Mouse (Mus musculus) neural tube, embryonic 12.5 days (tissue): Measurements from ENCODE around the gene Gm10518. TPM values are rescaled to one million over a fixed set of nuclear protein-coding genes. Genes with fewer than 3 reads are reported as not detected.
"Not testable (repeated sequence)": the region's sequence is repeated elsewhere in the genome, so short reads cannot be mapped to it uniquely, and the experiment has no call there.

ENCODE experiments used
- ATAC-seq: fragments of 200-750 bp; cut with Nextera tagmentation; 2 replicates; pipeline ENCODE4 v1.8.0; 2017; ENCODE audit warnings: low read depth, mild to moderate bottlenecking, moderate TSS enrichment, moderate library complexity; ENCODE audit not compliant: low FRiP score
- H3K27ac ChIP-seq: fragments of 300-500 bp; sonication (generic); 2 replicates; pipeline ENCODE4 v1.5.1; 2016
- H3K27me3 ChIP-seq: fragments of 300-500 bp; sonication (generic); replicated peaks from 2 replicates; pipeline ENCODE4 v1.6.1; 2016; ENCODE audit warnings: mild to moderate bottlenecking
- H3K36me3 ChIP-seq: fragments of 300-500 bp; sonication (generic); 2 replicates; pipeline ENCODE4 v1.6.1; 2016; ENCODE audit warnings: mild to moderate bottlenecking
- H3K4me1 ChIP-seq: fragments of 300-500 bp; sonication (generic); 2 replicates; pipeline ENCODE4 v1.6.1; 2016
- H3K4me2 ChIP-seq: fragments of 300-500 bp; sonication (generic); replicated peaks from 2 replicates; pipeline ENCODE4 v1.6.1; 2016; ENCODE audit warnings: mild to moderate bottlenecking
- H3K4me3 ChIP-seq: fragments of 300-500 bp; sonication (generic); 2 replicates; pipeline ENCODE4 v1.5.1; 2016
- H3K9ac ChIP-seq: fragments of 300-500 bp; sonication (generic); 2 replicates; pipeline ENCODE4 v1.6.1; 2016; ENCODE audit warnings: mild to moderate bottlenecking
- H3K9me3 ChIP-seq: fragments of 300-500 bp; sonication (generic); 2 replicates; pipeline ENCODE4 v1.6.1; 2016; ENCODE audit warnings: mild to moderate bottlenecking
- WGBS: fragments of 180-500 bp; shearing (Covaris S2); methylation state at CpG from one replicate; pipeline ENCODE4 v1.1.7; 2016; 5-methylcytosine and 5-hydroxymethylcytosine counted together
- polyA plus RNA-seq: library from polyadenylated mRNA; unstranded; fragments of >200 nt; fragmentation: Nextera tagmentation; extraction: Ambion mirVana; gene quantifications from 2 replicates; pipeline ENCODE4 v1.2.1, GENCODE M21; 2016

Gene Gm10518
- polyA plus RNA-seq, 1 experiment from 2014 or later: 0.18 TPM

GRCm38 (mm10) chr1:179807468-179807867 is 4.3 kb downstream of the Gm10518 start:
- WGBS: 90% methylated on average over 4 of the region's 4 CpGs
- H3K4me3 ChIP-seq: no peak overlapping the region
- no peak overlapping the region for H3K27ac ChIP-seq
- H3K27me3 ChIP-seq: no peaks in the 10 kb centered on the region
- no peak overlapping the region for H3K4me2 ChIP-seq
- no peaks in the 10 kb centered on the region for H3K36me3 ChIP-seq
- H3K4me1 ChIP-seq: peaks cover 2% of the 10 kb centered on the region
- ATAC-seq: no peak
- H3K9me3 ChIP-seq: no peaks in the 10 kb centered on the region
- no peak overlapping the region for H3K9ac ChIP-seq

- Histone ChIP-seq H3K4me2 (no peak overlapping the region), H3K4me3 (no peak overlapping the region), H3K4me1 (no peaks in the 10 kb centered on the region; the same call in 1 of the 2 replicates), H3K36me3 (no peaks in the 10 kb centered on the region), H3K27me3 (no peaks in the 10 kb centered on the region), H3K9me3 (no peaks in the 10 kb centered on the region), H3K9ac (no peak overlapping the region), H3K27ac (no peak overlapping the region)
- WGBS: 90% methylated on average over 3 of the region's 3 CpGs
- no peak for ATAC-seq
These were observed 5.1 kb downstream of the Gm10518 start for GRCm38 (mm10) chr1:179808300-179808699.

- no peak overlapping the region for H3K4me3 ChIP-seq
- no peaks in the 10 kb centered on the region for H3K4me1 ChIP-seq
- no peak overlapping the region for H3K9ac ChIP-seq
- no peak overlapping the region for H3K27ac ChIP-seq
- no peaks in the 10 kb centered on the region for H3K9me3 ChIP-seq
- no peak overlapping the region for H3K4me2 ChIP-seq
- no peaks in the 10 kb centered on the region for H3K27me3 ChIP-seq
- no peaks in the 10 kb centered on the region for H3K36me3 ChIP-seq
- ATAC-seq: no peak
- 80% methylated on average over 2 of the region's 2 CpGs for WGBS
These were observed 10.2 kb downstream of the Gm10518 start for GRCm38 (mm10) chr1:179813385-179813784.

GRCm38 (mm10) chr1:179814616-179815015 is 11.4 kb downstream of the Gm10518 start:
- Histone ChIP-seq H3K27ac (no peak overlapping the region), H3K27me3 (no peaks in the 10 kb centered on the region), H3K4me1 (no peaks in the 10 kb centered on the region), H3K36me3 (no peaks in the 10 kb centered on the region), H3K4me2 (no peak overlapping the region), H3K9me3 (no peaks in the 10 kb centered on the region), H3K9ac (no peak overlapping the region), H3K4me3 (no peak overlapping the region)
- WGBS: 86% methylated on average over 2 of the region's 2 CpGs
- no peak for ATAC-seq

GRCm38 (mm10) chr1:179818490-179819278 is 15.5 kb downstream of the Gm10518 start:
- not testable (repeated sequence) for H3K9me3 ChIP-seq, H3K27ac ChIP-seq, H3K27me3 ChIP-seq, H3K4me2 ChIP-seq, H3K4me3 ChIP-seq, H3K9ac ChIP-seq, H3K36me3 ChIP-seq, ATAC-seq, H3K4me1 ChIP-seq
- WGBS: 92% methylated on average over 11 of the region's 11 CpGs

GRCm38 (mm10) chr1:179824549-179824948 is 21.4 kb downstream of the Gm10518 start:
- H3K36me3 ChIP-seq: no peaks in the 10 kb centered on the region
- no peaks in the 10 kb centered on the region for H3K4me1 ChIP-seq
- no peak overlapping the region for H3K27ac ChIP-seq
- H3K4me2 ChIP-seq: no peak overlapping the region
- H3K9ac ChIP-seq: no peak overlapping the region
- no peak for ATAC-seq
- H3K9me3 ChIP-seq: no peaks in the 10 kb centered on the region
- no peak overlapping the region for H3K4me3 ChIP-seq
- 69% methylated on average over 5 of the region's 5 CpGs for WGBS
- no peaks in the 10 kb centered on the region for H3K27me3 ChIP-seq

GRCm38 (mm10) chr1:179828051-179828450 is 24.9 kb downstream of the Gm10518 start:
- no peak overlapping the region for H3K4me2 ChIP-seq
- H3K4me1 ChIP-seq: no peaks in the 10 kb centered on the region
- H3K27me3 ChIP-seq: no peaks in the 10 kb centered on the region
- H3K36me3 ChIP-seq: no peaks in the 10 kb centered on the region
- H3K4me3 ChIP-seq: no peak overlapping the region
- no peak overlapping the region for H3K9ac ChIP-seq
- no peak overlapping the region for H3K27ac ChIP-seq
- no peak for ATAC-seq
- H3K9me3 ChIP-seq: no peaks in the 10 kb centered on the region
- 94% methylated on average over 5 of the region's 5 CpGs for WGBS

- H3K9me3 ChIP-seq: no peaks in the 10 kb centered on the region
- no peak overlapping the region for H3K9ac ChIP-seq
- H3K36me3 ChIP-seq: no peaks in the 10 kb centered on the region
- H3K27me3 ChIP-seq: no peaks in the 10 kb centered on the region
- no peak overlapping the region for H3K4me3 ChIP-seq
- 84% methylated on average over 4 of the region's 4 CpGs for WGBS
- no peak overlapping the region for H3K27ac ChIP-seq
- ATAC-seq: no peak
- no peaks in the 10 kb centered on the region for H3K4me1 ChIP-seq
- no peak overlapping the region for H3K4me2 ChIP-seq
These were observed 25.7 kb downstream of the Gm10518 start for GRCm38 (mm10) chr1:179828900-179829299.

- Histone ChIP-seq H3K27ac (no peak overlapping the region), H3K36me3 (no peaks in the 10 kb centered on the region), H3K9ac (no peak overlapping the region), H3K27me3 (no peaks in the 10 kb centered on the region), H3K9me3 (no peaks in the 10 kb centered on the region), H3K4me2 (no peak overlapping the region), H3K4me1 (no peaks in the 10 kb centered on the region), H3K4me3 (no peak overlapping the region)
- WGBS: 80% methylated on average over 7 of the region's 7 CpGs
- no peak for ATAC-seq
These were observed 29.6 kb downstream of the Gm10518 start for GRCm38 (mm10) chr1:179832710-179833240.

- no peak overlapping the region for H3K27ac ChIP-seq
- no peak overlapping the region for H3K4me2 ChIP-seq
- no peaks in the 10 kb centered on the region for H3K4me1 ChIP-seq
- 87% methylated on average over 1 of the region's 1 CpGs for WGBS
- H3K9me3 ChIP-seq: no peaks in the 10 kb centered on the region
- no peaks in the 10 kb centered on the region for H3K27me3 ChIP-seq
- no peaks in the 10 kb centered on the region for H3K36me3 ChIP-seq
- ATAC-seq: no peak
- no peak overlapping the region for H3K4me3 ChIP-seq
- H3K9ac ChIP-seq: no peak overlapping the region
These were observed 30.4 kb downstream of the Gm10518 start for GRCm38 (mm10) chr1:179833596-179833995.

- Histone ChIP-seq H3K4me2 (no peak overlapping the region), H3K27me3 (no peaks in the 10 kb centered on the region), H3K27ac (no peak overlapping the region), H3K4me1 (no peaks in the 10 kb centered on the region), H3K9me3 (no peaks in the 10 kb centered on the region), H3K36me3 (no peaks in the 10 kb centered on the region), H3K4me3 (no peak overlapping the region), H3K9ac (no peak overlapping the region)
- WGBS: 86% methylated on average over 1 of the region's 1 CpGs
- ATAC-seq: no peak
These were observed 32.7 kb downstream of the Gm10518 start for GRCm38 (mm10) chr1:179835753-179836425.

- H3K27me3 ChIP-seq: no peaks in the 10 kb centered on the region
- WGBS: 95% methylated on average over 7 of the region's 7 CpGs
- H3K9ac ChIP-seq: no peak overlapping the region
- no peak overlapping the region for H3K4me2 ChIP-seq
- H3K4me3 ChIP-seq: no peak overlapping the region
- ATAC-seq: no peak
- H3K36me3 ChIP-seq: no peaks in the 10 kb centered on the region
- no peaks in the 10 kb centered on the region for H3K4me1 ChIP-seq
- H3K27ac ChIP-seq: no peak overlapping the region
- no peaks in the 10 kb centered on the region for H3K9me3 ChIP-seq
These were observed 33.5 kb downstream of the Gm10518 start for GRCm38 (mm10) chr1:179836426-179837404.
